Mouse (Mus musculus): ENCODE measurements around the gene Hist1h2ai. TPM values are rescaled to one million over a fixed set of nuclear protein-coding genes. Genes with fewer than 3 reads are reported as not detected.

Gene Hist1h2ai
- polyA plus RNA-seq (2012; rRNA removed; ENCODE audit: low replicate concordance) = 1.7 and 10.5 TPM in 2 replicates

GRCm38 (mm10) chr13:21715864-21716539 lies at the start of gene Hist1h2ai, which contains the start of gene Hist1h2bl:
Gene Hist1h2ai (plus strand): TSS chr13:21716422.
Gene Hist1h2bl (minus strand): TSS chr13:21716143.

GRCm38 (mm10) chr13:21677305-21677704 lies 38.9 kb upstream of the Hist1h2ai start, which contains the start of gene Olfr1360:
Gene Olfr1360 (minus strand): TSS chr13:21677405.

GRCm38 (mm10) chr13:21697811-21698210 lies 18.4 kb upstream of the Hist1h2ai start, which contains the start of gene Olfr1359:
Gene Olfr1359 (plus strand): TSS chr13:21698111.

GRCm38 (mm10) chr13:21717397-21718357 lies 1.5 kb downstream of the Hist1h2ai start, which contains the start of gene Hist1h3h:
Gene Hist1h3h (plus strand): TSS chr13:21717659.

GRCm38 (mm10) chr13:21721757-21722372 lies 5.6 kb downstream of the Hist1h2ai start, which contains the start of gene Hist1h2bm:
Gene Hist1h2bm (plus strand): TSS chr13:21722044.

GRCm38 (mm10) chr13:21734906-21735767 lies 18.9 kb downstream of the Hist1h2ai start, which contains the start of gene Hist1h4j:
Gene Hist1h4j (plus strand): TSS chr13:21735064.

GRCm38 (mm10) chr13:21750159-21751017 lies 34.2 kb downstream of the Hist1h2ai start, which contains the start of gene Hist1h4k:
Gene Hist1h4k (minus strand): TSS chr13:21750505.

GRCm38 (mm10) chr13:21753524-21754285 lies 37.5 kb downstream of the Hist1h2ai start, which contains the start of the genes Hist1h2ak and Hist1h2bn:
Gene Hist1h2ak (minus strand): TSS chr13:21753827.
Gene Hist1h2bn (plus strand): TSS chr13:21754123.

Other genes starting within 250 kb of the Hist1h2ai start
- 0.72 and 1.1 TPM in 2 replicates for gene Nkapl, start 247.9 kb upstream of the Hist1h2ai start, polyA plus RNA-seq (2012; rRNA removed; ENCODE audit: low replicate concordance)
- gene Zkscan4, start 237.5 kb upstream of the Hist1h2ai start, polyA plus RNA-seq (2012; rRNA removed; ENCODE audit: low replicate concordance) = 2.1 and 2.2 TPM in 2 replicates
- gene Gm10065, start 237.0 kb upstream of the Hist1h2ai start, polyA plus RNA-seq (2012; rRNA removed; ENCODE audit: low replicate concordance) = not detected in 2 replicates
- 0.24 and 0.27 TPM in 2 replicates for gene AK157302, start 221.2 kb upstream of the Hist1h2ai start, polyA plus RNA-seq (2012; rRNA removed; ENCODE audit: low replicate concordance)
- 17.1 and 26.1 TPM in 2 replicates for gene Gm11273, start 215.0 kb upstream of the Hist1h2ai start, polyA plus RNA-seq (2012; rRNA removed; ENCODE audit: low replicate concordance)
- 4.9 and 7.2 TPM in 2 replicates for gene Zkscan8, start 185.3 kb upstream of the Hist1h2ai start, polyA plus RNA-seq (2012; rRNA removed; ENCODE audit: low replicate concordance)
- not detected in 2 replicates for gene Olfr1366, start 173.6 kb upstream of the Hist1h2ai start, polyA plus RNA-seq (2012; rRNA removed; ENCODE audit: low replicate concordance)
- gene Olfr1535, start 156.5 kb upstream of the Hist1h2ai start, polyA plus RNA-seq (2012; rRNA removed; ENCODE audit: low replicate concordance) = not detected in 2 replicates
- not detected in 2 replicates for gene Olfr1364, start 134.7 kb upstream of the Hist1h2ai start, polyA plus RNA-seq (2012; rRNA removed; ENCODE audit: low replicate concordance)
- not detected in 2 replicates for gene Olfr1362, start 102.4 kb upstream of the Hist1h2ai start, polyA plus RNA-seq (2012; rRNA removed; ENCODE audit: low replicate concordance)
- 0.04 TPM in 1 of 2 replicates, not detected in the other for gene Olfr11, start 73.9 kb upstream of the Hist1h2ai start, polyA plus RNA-seq (2012; rRNA removed; ENCODE audit: low replicate concordance)
- not detected in 2 replicates for gene Olfr1361, start 53.0 kb upstream of the Hist1h2ai start, polyA plus RNA-seq (2012; rRNA removed; ENCODE audit: low replicate concordance)
- gene Olfr1360, start 39.0 kb upstream of the Hist1h2ai start, polyA plus RNA-seq (2012; rRNA removed; ENCODE audit: low replicate concordance) = not detected in 2 replicates
- not detected in 2 replicates for gene Olfr1359, start 18.3 kb upstream of the Hist1h2ai start, polyA plus RNA-seq (2012; rRNA removed; ENCODE audit: low replicate concordance)
- 2.6 and 3.2 TPM in 2 replicates for gene Hist1h2bl, start 279 bp upstream of the Hist1h2ai start, polyA plus RNA-seq (2012; rRNA removed; ENCODE audit: low replicate concordance)
- 2.7 and 33.5 TPM in 2 replicates for gene Hist1h3h, start 1.2 kb downstream of the Hist1h2ai start, polyA plus RNA-seq (2012; rRNA removed; ENCODE audit: low replicate concordance)
- gene Hist1h2bm, start 5.6 kb downstream of the Hist1h2ai start, polyA plus RNA-seq (2012; rRNA removed; ENCODE audit: low replicate concordance) = 0.42 and 2.3 TPM in 2 replicates
- gene Hist1h4j, start 18.6 kb downstream of the Hist1h2ai start, polyA plus RNA-seq (2012; rRNA removed; ENCODE audit: low replicate concordance) = 0.50 and 4.8 TPM in 2 replicates
- gene Hist1h4k, start 34.1 kb downstream of the Hist1h2ai start, polyA plus RNA-seq (2012; rRNA removed; ENCODE audit: low replicate concordance) = 2.1 and 39.6 TPM in 2 replicates
- gene Hist1h2ak, start 37.4 kb downstream of the Hist1h2ai start, polyA plus RNA-seq (2012; rRNA removed; ENCODE audit: low replicate concordance) = 9.2 TPM in 1 of 2 replicates, not detected in the other
- gene Hist1h2bn, start 37.7 kb downstream of the Hist1h2ai start, polyA plus RNA-seq (2012; rRNA removed; ENCODE audit: low replicate concordance) = 5.6 and 6.6 TPM in 2 replicates
- gene Hist1h1b, start 64.2 kb downstream of the Hist1h2ai start, polyA plus RNA-seq (2012; rRNA removed; ENCODE audit: low replicate concordance) = 0.23 and 1.3 TPM in 2 replicates
- gene Hist1h3i, start 66.9 kb downstream of the Hist1h2ai start, polyA plus RNA-seq (2012; rRNA removed; ENCODE audit: low replicate concordance) = 0.97 and 14.0 TPM in 2 replicates
- gene Hist1h2an, start 70.8 kb downstream of the Hist1h2ai start, polyA plus RNA-seq (2012; rRNA removed; ENCODE audit: low replicate concordance) = 1.2 and 8.9 TPM in 2 replicates
- gene Hist1h2bp, start 71.0 kb downstream of the Hist1h2ai start, polyA plus RNA-seq (2012; rRNA removed; ENCODE audit: low replicate concordance) = 1.2 and 1.7 TPM in 2 replicates
- 7.2 and 42.8 TPM in 2 replicates for gene Hist1h2bq, start 93.8 kb downstream of the Hist1h2ai start, polyA plus RNA-seq (2012; rRNA removed; ENCODE audit: low replicate concordance)
- gene Hist1h2ao, start 94.0 kb downstream of the Hist1h2ai start, polyA plus RNA-seq (2012; rRNA removed; ENCODE audit: low replicate concordance) = not detected in 2 replicates
- gene Hist1h4m, start 95.3 kb downstream of the Hist1h2ai start, polyA plus RNA-seq (2012; rRNA removed; ENCODE audit: low replicate concordance) = not detected in 2 replicates
- gene Hist1h4n, start 115.8 kb downstream of the Hist1h2ai start, polyA plus RNA-seq (2012; rRNA removed; ENCODE audit: low replicate concordance) = 8.8 and 27.8 TPM in 2 replicates
- 10.9 and 185 TPM in 2 replicates for gene Hist1h2ap, start 117.1 kb downstream of the Hist1h2ai start, polyA plus RNA-seq (2012; rRNA removed; ENCODE audit: low replicate concordance)
- gene Hist1h2br, start 117.3 kb downstream of the Hist1h2ai start, polyA plus RNA-seq (2012; rRNA removed; ENCODE audit: low replicate concordance) = 2.6 and 36.8 TPM in 2 replicates
- 0.59 and 3.6 TPM in 2 replicates for gene Zfp184, start 228.7 kb downstream of the Hist1h2ai start, polyA plus RNA-seq (2012; rRNA removed; ENCODE audit: low replicate concordance)